ENCODE assay signal across 8 mouse cellular contexts in the genomic region with DNA sequence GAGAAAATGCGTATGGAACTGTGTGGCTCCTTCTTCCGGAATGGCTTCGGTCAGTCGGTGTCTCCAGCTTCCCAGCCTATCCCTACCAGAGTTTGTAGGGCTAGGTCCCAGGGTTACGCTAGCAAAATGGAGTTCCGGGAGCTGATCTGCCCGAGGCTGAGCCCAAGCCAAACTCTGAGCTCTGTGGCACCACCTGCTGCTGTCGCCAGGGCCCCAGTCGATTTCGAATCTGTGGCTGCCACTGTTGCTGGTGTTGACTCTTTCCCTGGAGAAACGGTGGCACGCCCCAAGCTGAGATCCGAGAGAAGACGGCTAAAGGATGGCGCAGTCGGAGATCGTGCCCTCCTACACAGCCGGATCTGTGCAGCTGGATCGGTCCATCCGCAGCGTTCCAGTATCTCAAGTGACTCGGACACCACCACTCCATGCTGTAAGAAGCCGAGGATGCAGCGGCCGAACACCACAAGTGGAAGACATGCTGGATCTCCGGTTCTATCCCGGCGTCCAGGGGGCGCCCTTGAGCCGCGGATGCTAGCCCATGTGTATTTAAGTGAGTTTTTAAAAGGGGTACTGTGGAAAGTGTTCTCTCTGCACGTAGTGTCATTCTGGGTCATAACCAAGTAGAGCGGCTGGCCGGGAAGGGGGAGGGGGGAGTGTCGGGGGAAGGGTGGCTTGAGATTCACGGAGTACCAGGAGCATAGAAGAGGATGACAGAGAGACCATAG. TPM values are rescaled to one million over a fixed set of nuclear protein-coding genes. Genes with fewer than 3 reads are reported as not detected.
DNase-seq lines count a peak whose midpoint lies in the region; ATAC-seq lines count a peak whose summit lies in the region.

No protein-coding gene starts in this region.

- H3K4me1 ChIP-seq in intestine, embryonic 14.5 days (replicated peaks; ENCODE audit: control insufficient read depth, insufficient read depth, low read length) = peaks cover 7% of the 10 kb centered on the region; the same call in 1 of the 2 replicates

- intact Hi-C loops in gastrocnemius, postnatal 14 days (cut with DNase I; ENCODE audit: low total_unique reads) = no loop called here
- intact Hi-C loops in left cerebral cortex, postnatal 14 days (cut with DNase I) = no loop called here

- WGBS in intestine, embryonic 14.5 days = 3% methylated on average over 36 of the region's 36 CpGs

- H3K4me2 ChIP-seq in intestine, embryonic 14.5 days (ENCODE audit: low read length) = peak overlapping the region; percentile 86

- H3K36me3 ChIP-seq in intestine, embryonic 14.5 days (ENCODE audit: control insufficient read depth, insufficient read depth, low read length) = no peaks in the 10 kb centered on the region

- peak overlapping the region; percentile 47 for H3K4me3 ChIP-seq in intestine, embryonic 14.5 days (ENCODE audit: low read depth, low read length)

- H3K9ac ChIP-seq in intestine, embryonic 14.5 days (ENCODE audit: low read length) = peak overlapping the region; percentile 48

- DNase-seq in embryo, embryonic 10 days (ENCODE audit: low spot score) = peak; percentile 89
- peak; percentile 82 for DNase-seq in gastrocnemius, postnatal 14 days
- DNase-seq in intestine, embryonic 14.5 days (ENCODE audit: low spot score) = peak; percentile 91
- peak; percentile 86 to 91 for DNase-seq in left cerebral cortex, postnatal 14 days (ENCODE audit: low spot score in 2 of 2)
- DNase-seq in right cerebral cortex, postnatal 36 days (ENCODE audit: low spot score in 2 of 2) = peak; percentile 70 to 76
- DNase-seq in yolk sac, embryonic 10.5 days (ENCODE audit: low spot score) = peak; percentile 78

- H3K27ac ChIP-seq in intestine, embryonic 14.5 days (ENCODE audit: low read depth) = peak overlapping the region; percentile 51

- peak; percentile 53 for ATAC-seq in activated CD4-positive, CD25-positive, alpha-beta regulatory T cell, adult 4 months
- ATAC-seq in intestine, embryonic 14.5 days (replicated peaks; ENCODE audit: low FRiP score, low TSS enrichment, low read depth) = peak; percentile 77
- ATAC-seq in megakaryocyte-erythroid progenitor cell, adult 5-6 weeks (replicated peaks; ENCODE audit: low FRiP score, low TSS enrichment, poor library complexity, severe bottlenecking) = peak; percentile 94

- H3K9me3 ChIP-seq in intestine, embryonic 14.5 days (ENCODE audit: control insufficient read depth, low read length) = no peaks in the 10 kb centered on the region

- H3K27me3 ChIP-seq in intestine, embryonic 14.5 days (replicated peaks; ENCODE audit: control insufficient read depth, insufficient read depth, low read length) = no peaks in the 10 kb centered on the region

RNA-seq across cellular contexts. Expression of a gene that starts 6.7 kb away (rescaled TPM):
- 1 to 10 TPM; 1.3 to 1.6 TPM for polyA plus RNA-seq in activated CD4-positive, CD25-positive, alpha-beta regulatory T cell, adult 4 months (2017; shearing (Covaris generic))
- total RNA-seq in gastrocnemius, postnatal 14 days (2021) = under 1 TPM; 0.62 to 0.66 TPM
- polyA plus RNA-seq in intestine, embryonic 14.5 days (2014; fragmentation: Nextera tagmentation; extraction: Ambion mirVana) = 1.5 and 1.8 TPM in 2 replicates
- total RNA-seq in left cerebral cortex, postnatal 14 days (2021) = not detected
- not detected in 2 replicates for total RNA-seq in megakaryocyte-erythroid progenitor cell, adult 5-6 weeks (2014; fragmentation: Nextera tagmentation)
- total RNA-seq in megakaryocyte-erythroid progenitor cell, adult 5-6 weeks (2017) = not detected in 2 replicates

RNA-seq across cellular contexts. Expression of a gene that starts 11.6 kb away (rescaled TPM):
- polyA plus RNA-seq in activated CD4-positive, CD25-positive, alpha-beta regulatory T cell, adult 4 months (2017; shearing (Covaris generic)) = 1,000 to 10,000 TPM; 1,301 to 1,674 TPM
- total RNA-seq in gastrocnemius, postnatal 14 days (2021) = under 1 TPM; 0.37 to 0.44 TPM
- 7.9 and 8.1 TPM in 2 replicates for polyA plus RNA-seq in intestine, embryonic 14.5 days (2014; fragmentation: Nextera tagmentation; extraction: Ambion mirVana)
- total RNA-seq in left cerebral cortex, postnatal 14 days (2021) = 1 to 10 TPM; 5.5 to 8.5 TPM
- total RNA-seq in megakaryocyte-erythroid progenitor cell, adult 5-6 weeks (2014; fragmentation: Nextera tagmentation) = 12.7 and 12.8 TPM in 2 replicates
- total RNA-seq in megakaryocyte-erythroid progenitor cell, adult 5-6 weeks (2017) = 3.7 and 11.6 TPM in 2 replicates

RNA-seq across cellular contexts. Expression of a gene that starts 15.4 kb away (rescaled TPM):
- 100 to 1,000 TPM; 377 to 435 TPM for polyA plus RNA-seq in activated CD4-positive, CD25-positive, alpha-beta regulatory T cell, adult 4 months (2017; shearing (Covaris generic))
- total RNA-seq in gastrocnemius, postnatal 14 days (2021) = 100 to 1,000 TPM; 135 to 141 TPM
- polyA plus RNA-seq in intestine, embryonic 14.5 days (2014; fragmentation: Nextera tagmentation; extraction: Ambion mirVana) = 349 and 356 TPM in 2 replicates
- 100 to 1,000 TPM; 139 to 140 TPM for total RNA-seq in left cerebral cortex, postnatal 14 days (2021)
- total RNA-seq in megakaryocyte-erythroid progenitor cell, adult 5-6 weeks (2014; fragmentation: Nextera tagmentation) = 425 and 431 TPM in 2 replicates
- total RNA-seq in megakaryocyte-erythroid progenitor cell, adult 5-6 weeks (2017) = 323 and 412 TPM in 2 replicates

RNA-seq across cellular contexts. Expression of a gene that starts 15.4 kb away (rescaled TPM):
- 100 to 1,000 TPM; 296 to 341 TPM for polyA plus RNA-seq in activated CD4-positive, CD25-positive, alpha-beta regulatory T cell, adult 4 months (2017; shearing (Covaris generic))
- total RNA-seq in gastrocnemius, postnatal 14 days (2021) = 10 to 100 TPM; 33.6 to 35.8 TPM
- 197 and 212 TPM in 2 replicates for polyA plus RNA-seq in intestine, embryonic 14.5 days (2014; fragmentation: Nextera tagmentation; extraction: Ambion mirVana)
- 100 to 1,000 TPM in 1 of 2 experiments, 10 to 100 TPM in 1; 91.8 to 105 TPM for total RNA-seq in left cerebral cortex, postnatal 14 days (2021)
- 116 and 126 TPM in 2 replicates for total RNA-seq in megakaryocyte-erythroid progenitor cell, adult 5-6 weeks (2014; fragmentation: Nextera tagmentation)
- total RNA-seq in megakaryocyte-erythroid progenitor cell, adult 5-6 weeks (2017) = 89.9 and 120 TPM in 2 replicates

RNA-seq across cellular contexts. Expression of a gene that starts 29.0 kb away (rescaled TPM):
- polyA plus RNA-seq in activated CD4-positive, CD25-positive, alpha-beta regulatory T cell, adult 4 months (2017; shearing (Covaris generic)) = 1 to 10 TPM; 2.9 to 3.3 TPM
- 1 to 10 TPM; 1.0 to 1.8 TPM for total RNA-seq in gastrocnemius, postnatal 14 days (2021)
- 2.6 and 3.7 TPM in 2 replicates for polyA plus RNA-seq in intestine, embryonic 14.5 days (2014; fragmentation: Nextera tagmentation; extraction: Ambion mirVana)
- total RNA-seq in left cerebral cortex, postnatal 14 days (2021) = 1 to 10 TPM; 2.7 to 3.9 TPM
- total RNA-seq in megakaryocyte-erythroid progenitor cell, adult 5-6 weeks (2014; fragmentation: Nextera tagmentation) = not detected in 2 replicates
- total RNA-seq in megakaryocyte-erythroid progenitor cell, adult 5-6 weeks (2017) = 11.0 TPM in 1 of 2 replicates, not detected in the other

Comparison
In these comparisons a context has a peak if more than half of its experiments do, and no peak if none do; other contexts are left out.
1. Peak in every context shown above with its lines: DNase-seq, ATAC-seq, H3K4me3 ChIP-seq and H3K27ac ChIP-seq.